Mouse (Mus musculus): Measurements from ENCODE around the gene Map2k1. TPM values are rescaled to one million over a fixed set of nuclear protein-coding genes. Genes with fewer than 3 reads are reported as not detected.

Map2k1 gene
- polyA plus RNA-seq, 1 experiment from 2014 or later, result 54.6 TPM

GRCm38 (mm10) chr9:64220603-64221002 lies 32.8 kb downstream of the Map2k1 start:
- ATAC-seq, result no peak
- H3K27ac ChIP-seq (ENCODE audit: low read length), result no peak overlapping the region

GRCm38 (mm10) chr9:64219772-64220420 lies 33.5 kb downstream of the Map2k1 start:
- no peak for ATAC-seq

More at GRCm38 (mm10) chr9:64220603-64221002, 32.8 kb downstream of the Map2k1 start:
- Histone ChIP-seq H3K36me3 (ENCODE audit: control insufficient read depth, insufficient read depth) (no peaks in the 10 kb centered on the region), H3K4me1 (replicated peaks; ENCODE audit: control insufficient read depth, insufficient read depth, low read length) (no peaks in the 10 kb centered on the region), H3K27me3 (replicated peaks; ENCODE audit: control insufficient read depth, insufficient read depth, low read length) (no peaks in the 10 kb centered on the region), H3K9me3 (ENCODE audit: control insufficient read depth, low read length) (no peaks in the 10 kb centered on the region), H3K4me3 (replicated peaks; ENCODE audit: low read length) (no peak overlapping the region), H3K9ac (replicated peaks; ENCODE audit: low read depth, low read length) (no peak overlapping the region), H3K4me2 (ENCODE audit: low read length) (no peak overlapping the region)
- WGBS, result 69% methylated on average over 1 of the region's 1 CpGs

GRCm38 (mm10) chr9:64219305-64219704 lies 34.1 kb downstream of the Map2k1 start:
- no peak for ATAC-seq
- no peak overlapping the region for H3K4me3 ChIP-seq (replicated peaks; ENCODE audit: low read length)
- WGBS, result 39% methylated on average over 1 of the region's 1 CpGs

More at GRCm38 (mm10) chr9:64219772-64220420, 33.5 kb downstream of the Map2k1 start:
- Histone ChIP-seq H3K36me3 (ENCODE audit: control insufficient read depth, insufficient read depth) (no peaks in the 10 kb centered on the region), H3K4me3 (replicated peaks; ENCODE audit: low read length) (no peak overlapping the region), H3K4me2 (ENCODE audit: low read length) (no peak overlapping the region), H3K9ac (replicated peaks; ENCODE audit: low read depth, low read length) (no peak overlapping the region), H3K4me1 (replicated peaks; ENCODE audit: control insufficient read depth, insufficient read depth, low read length) (no peaks in the 10 kb centered on the region), H3K27me3 (replicated peaks; ENCODE audit: control insufficient read depth, insufficient read depth, low read length) (no peaks in the 10 kb centered on the region), H3K9me3 (ENCODE audit: control insufficient read depth, low read length) (no peaks in the 10 kb centered on the region), H3K27ac (ENCODE audit: low read length) (no peak overlapping the region)
- WGBS, result 81% methylated on average over 10 of the region's 10 CpGs

DNA sequence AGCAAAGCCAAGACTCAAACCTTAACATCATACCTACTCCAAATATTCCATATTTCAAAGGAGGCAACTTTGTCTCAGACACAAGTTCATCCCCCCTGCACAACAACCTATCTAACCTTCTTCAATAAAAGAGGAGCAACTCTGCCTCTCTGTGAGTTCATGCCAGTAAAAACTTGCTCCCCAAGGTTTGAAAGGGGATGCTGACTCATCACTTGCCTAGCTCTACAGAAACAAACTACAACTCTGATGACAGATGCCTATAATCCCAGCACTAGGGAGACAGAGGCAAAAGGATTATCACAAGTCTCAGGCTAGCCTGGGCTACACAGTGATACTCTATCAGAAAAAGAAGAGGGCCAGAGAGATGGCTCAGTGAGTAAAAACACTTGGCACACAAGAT lies 35.5 kb downstream of the Map2k1 start:
- Histone ChIP-seq H3K4me2 (ENCODE audit: low read length) (no peak overlapping the region), H3K36me3 (ENCODE audit: control insufficient read depth, insufficient read depth) (no peaks in the 10 kb centered on the region), H3K9ac (replicated peaks; ENCODE audit: low read depth, low read length) (no peak overlapping the region), H3K27ac (ENCODE audit: low read length) (no peak overlapping the region), H3K4me1 (replicated peaks; ENCODE audit: control insufficient read depth, insufficient read depth, low read length) (no peaks in the 10 kb centered on the region), H3K9me3 (ENCODE audit: control insufficient read depth, low read length) (no peaks in the 10 kb centered on the region), H3K4me3 (replicated peaks; ENCODE audit: low read length) (no peak overlapping the region), H3K27me3 (replicated peaks; ENCODE audit: control insufficient read depth, insufficient read depth, low read length) (no peaks in the 10 kb centered on the region)
- no peak for ATAC-seq

More at GRCm38 (mm10) chr9:64219305-64219704, 34.1 kb downstream of the Map2k1 start:
- Histone ChIP-seq H3K4me2 (ENCODE audit: low read length) (no peak overlapping the region), H3K4me1 (replicated peaks; ENCODE audit: control insufficient read depth, insufficient read depth, low read length) (no peaks in the 10 kb centered on the region), H3K36me3 (ENCODE audit: control insufficient read depth, insufficient read depth) (no peaks in the 10 kb centered on the region), H3K9ac (replicated peaks; ENCODE audit: low read depth, low read length) (no peak overlapping the region), H3K27me3 (replicated peaks; ENCODE audit: control insufficient read depth, insufficient read depth, low read length) (no peaks in the 10 kb centered on the region), H3K9me3 (ENCODE audit: control insufficient read depth, low read length) (no peaks in the 10 kb centered on the region), H3K27ac (ENCODE audit: low read length) (no peak overlapping the region)

DNA sequence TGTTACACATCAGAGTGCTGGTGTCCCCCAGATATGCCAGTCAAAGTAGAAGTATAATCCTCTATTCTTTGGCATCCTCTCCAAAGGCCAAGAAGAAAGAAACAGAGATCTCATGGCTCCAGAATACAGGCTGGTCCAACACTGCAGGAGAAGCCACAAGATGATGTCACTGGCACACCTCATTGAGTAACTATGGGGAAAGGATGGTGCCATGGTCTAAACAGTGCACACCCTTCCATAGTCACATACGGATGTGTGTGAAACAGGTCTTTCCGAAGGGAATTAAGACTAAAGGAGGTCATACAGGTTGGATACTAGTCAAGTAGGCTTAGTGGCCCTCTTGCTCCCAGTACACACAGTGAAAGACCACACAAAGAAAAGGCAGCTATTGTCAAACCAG lies 36.8 kb downstream of the Map2k1 start:
- no peak for ATAC-seq
- Histone ChIP-seq H3K36me3 (ENCODE audit: control insufficient read depth, insufficient read depth) (no peaks in the 10 kb centered on the region), H3K4me3 (replicated peaks; ENCODE audit: low read length) (no peak overlapping the region), H3K4me2 (ENCODE audit: low read length) (no peak overlapping the region), H3K27ac (ENCODE audit: low read length) (no peak overlapping the region), H3K27me3 (replicated peaks; ENCODE audit: control insufficient read depth, insufficient read depth, low read length) (no peaks in the 10 kb centered on the region), H3K9ac (replicated peaks; ENCODE audit: low read depth, low read length) (no peak overlapping the region), H3K4me1 (replicated peaks; ENCODE audit: control insufficient read depth, insufficient read depth, low read length) (no peaks in the 10 kb centered on the region), H3K9me3 (ENCODE audit: control insufficient read depth, low read length) (no peaks in the 10 kb centered on the region)
- 93% methylated on average over 2 of the region's 2 CpGs for WGBS

GRCm38 (mm10) chr9:64216090-64216489 lies 37.3 kb downstream of the Map2k1 start:
- Histone ChIP-seq H3K27ac (ENCODE audit: low read length) (no peak overlapping the region), H3K4me2 (ENCODE audit: low read length) (no peak overlapping the region), H3K27me3 (replicated peaks; ENCODE audit: control insufficient read depth, insufficient read depth, low read length) (no peaks in the 10 kb centered on the region), H3K9me3 (ENCODE audit: control insufficient read depth, low read length) (no peaks in the 10 kb centered on the region), H3K4me1 (replicated peaks; ENCODE audit: control insufficient read depth, insufficient read depth, low read length) (no peaks in the 10 kb centered on the region), H3K9ac (replicated peaks; ENCODE audit: low read depth, low read length) (no peak overlapping the region), H3K36me3 (ENCODE audit: control insufficient read depth, insufficient read depth) (no peaks in the 10 kb centered on the region), H3K4me3 (replicated peaks; ENCODE audit: low read length) (no peak overlapping the region)
- 66% methylated on average over 4 of the region's 4 CpGs for WGBS
- no peak for ATAC-seq

DNA sequence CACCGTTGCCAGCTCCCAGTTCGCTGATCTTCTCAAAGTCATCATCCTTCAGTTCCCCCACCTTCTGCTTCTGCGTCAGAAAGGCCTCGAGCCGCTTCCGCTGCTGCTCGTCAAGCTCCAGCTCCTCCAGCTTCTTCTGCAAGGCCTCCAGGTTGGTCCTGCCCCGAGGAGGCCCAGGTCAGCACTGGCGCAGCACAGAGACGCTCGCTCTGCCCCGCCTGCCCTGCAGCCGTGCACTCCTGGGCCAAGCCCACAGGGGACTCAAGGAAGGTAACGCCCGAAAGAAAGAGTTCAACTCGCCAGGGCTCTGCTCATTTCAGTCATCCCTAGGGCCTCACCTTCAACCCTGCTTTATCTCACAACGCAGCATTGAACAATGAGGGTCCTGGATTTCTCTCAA lies 39.0 kb downstream of the Map2k1 start:
- Histone ChIP-seq H3K4me1 (replicated peaks; ENCODE audit: control insufficient read depth, insufficient read depth, low read length) (no peaks in the 10 kb centered on the region), H3K36me3 (ENCODE audit: control insufficient read depth, insufficient read depth) (no peaks in the 10 kb centered on the region), H3K4me2 (ENCODE audit: low read length) (no peak overlapping the region), H3K4me3 (replicated peaks; ENCODE audit: low read length) (no peak overlapping the region), H3K27ac (ENCODE audit: low read length) (no peak overlapping the region), H3K9me3 (ENCODE audit: control insufficient read depth, low read length) (no peaks in the 10 kb centered on the region), H3K9ac (replicated peaks; ENCODE audit: low read depth, low read length) (no peak overlapping the region), H3K27me3 (replicated peaks; ENCODE audit: control insufficient read depth, insufficient read depth, low read length) (no peaks in the 10 kb centered on the region)
- ATAC-seq, result no peak
- WGBS, result 92% methylated on average over 17 of the region's 17 CpGs

- H3K4me3 ChIP-seq (replicated peaks; ENCODE audit: low read length), result no peak overlapping the region
- H3K27ac ChIP-seq (ENCODE audit: low read length), result no peak overlapping the region
- H3K9ac ChIP-seq (replicated peaks; ENCODE audit: low read depth, low read length), result no peak overlapping the region
- no peak overlapping the region for H3K4me2 ChIP-seq (ENCODE audit: low read length)
- H3K36me3 ChIP-seq (ENCODE audit: control insufficient read depth, insufficient read depth), result 0 out of 2 replicates have a peak, but pooled peaks cover 2% of the 10 kb centered on the region
- H3K9me3 ChIP-seq (ENCODE audit: control insufficient read depth, low read length), result no peaks in the 10 kb centered on the region
- ATAC-seq, result no peak
- H3K27me3 ChIP-seq (replicated peaks; ENCODE audit: control insufficient read depth, insufficient read depth, low read length), result no peaks in the 10 kb centered on the region
- no peaks in the 10 kb centered on the region for H3K4me1 ChIP-seq (replicated peaks; ENCODE audit: control insufficient read depth, insufficient read depth, low read length)
- 70% methylated on average over 3 of the region's 3 CpGs for WGBS
Measured at GRCm38 (mm10) chr9:64207509-64208084, 45.8 kb downstream of the Map2k1 start.

DNA sequence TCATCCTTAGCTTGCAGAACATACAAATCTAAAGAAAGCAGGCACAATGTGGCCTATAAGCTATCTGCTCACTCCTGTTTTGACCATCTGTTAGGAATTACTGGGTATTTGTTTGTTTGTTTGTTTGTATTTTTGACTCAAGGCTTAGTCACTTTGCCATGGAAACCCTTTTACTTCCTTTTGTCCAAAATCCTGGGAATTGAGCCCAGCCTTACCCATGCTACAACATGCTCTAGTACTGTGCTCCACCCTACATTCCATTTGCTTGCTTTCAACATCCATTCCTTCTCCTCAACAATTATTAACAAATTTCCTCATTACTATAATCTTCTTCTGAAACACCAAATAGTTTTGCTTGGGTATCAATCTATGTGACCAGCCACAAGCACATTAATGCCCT lies 50.6 kb downstream of the Map2k1 start:
- Histone ChIP-seq H3K4me3 (replicated peaks; ENCODE audit: low read length) (no peak overlapping the region), H3K9ac (replicated peaks; ENCODE audit: low read depth, low read length) (no peak overlapping the region), H3K4me2 (ENCODE audit: low read length) (no peak overlapping the region), H3K27ac (ENCODE audit: low read length) (no peak overlapping the region), H3K9me3 (ENCODE audit: control insufficient read depth, low read length) (no peaks in the 10 kb centered on the region), H3K27me3 (replicated peaks; ENCODE audit: control insufficient read depth, insufficient read depth, low read length) (no peaks in the 10 kb centered on the region), H3K4me1 (replicated peaks; ENCODE audit: control insufficient read depth, insufficient read depth, low read length) (no peaks in the 10 kb centered on the region), H3K36me3 (ENCODE audit: control insufficient read depth, insufficient read depth) (0 out of 2 replicates have a peak, but pooled peaks cover 2% of the 10 kb centered on the region)
- no peak for ATAC-seq
